Mouse (Mus musculus): Measurements from ENCODE around the gene Sec23a. TPM values are rescaled to one million over a fixed set of nuclear protein-coding genes. Genes with fewer than 3 reads are reported as not detected.

The Sec23a gene
- polyA plus RNA-seq, 1 experiment from 2014 or later: 29.0 TPM

- ATAC-seq (no peak), DNase-seq (ENCODE audit: low spot score) (no peak)
- H3K4me2 ChIP-seq (replicated peaks; ENCODE audit: low read depth, low read length): no peak overlapping the region
- no peak for TF ChIP-seq EP300 (IDR thresholded peaks at IDR 0.05)
- no peak for TF ChIP-seq CTCF (IDR thresholded peaks at IDR 0.05)
- H3K27ac ChIP-seq (ENCODE audit: low read length): no peak overlapping the region
- H3K4me3 ChIP-seq (ENCODE audit: low read depth, low read length): no peak overlapping the region
- H3K36me3 ChIP-seq (ENCODE audit: insufficient read depth, low read length): peaks cover 17% of the 10 kb centered on the region; the same call in 1 of the 2 replicates
- no peaks in the 10 kb centered on the region for H3K27me3 ChIP-seq (replicated peaks; ENCODE audit: insufficient read depth, low read length)
- WGBS: 81% methylated on average over 1 of the region's 1 CpGs
- H3K4me1 ChIP-seq (ENCODE audit: insufficient read depth, low read depth, low read length): no peaks in the 10 kb centered on the region
- H3K9me3 ChIP-seq (ENCODE audit: low read length): no peaks in the 10 kb centered on the region
- H3K9ac ChIP-seq (replicated peaks; ENCODE audit: low read depth): no peak overlapping the region
Measured at GRCm38 (mm10) chr12:58960844-58961243, 51.0 kb downstream of the Sec23a start.

- ATAC-seq: peak; percentile 37; the same call in 1 of the 2 replicates
- TF ChIP-seq CTCF (IDR thresholded peaks at IDR 0.05) (no peak), EP300 (IDR thresholded peaks at IDR 0.05) (no peak)
- no peak for DNase-seq (ENCODE audit: low spot score)
- Histone ChIP-seq H3K4me3 (ENCODE audit: low read depth, low read length) (no peak overlapping the region), H3K36me3 (ENCODE audit: insufficient read depth, low read length) (peaks cover 5% of the 10 kb centered on the region; the same call in 1 of the 2 replicates), H3K4me1 (ENCODE audit: insufficient read depth, low read depth, low read length) (no peaks in the 10 kb centered on the region), H3K4me2 (replicated peaks; ENCODE audit: low read depth, low read length) (no peak overlapping the region), H3K27me3 (replicated peaks; ENCODE audit: insufficient read depth, low read length) (no peaks in the 10 kb centered on the region), H3K9me3 (ENCODE audit: low read length) (no peaks in the 10 kb centered on the region), H3K9ac (replicated peaks; ENCODE audit: low read depth) (no peak overlapping the region), H3K27ac (ENCODE audit: low read length) (no peak overlapping the region)
- 34% methylated on average over 7 of the region's 7 CpGs for WGBS
Measured at GRCm38 (mm10) chr12:58956624-58957023, 55.2 kb downstream of the Sec23a start.

GRCm38 (mm10) chr12:58956162-58956561 lies 55.7 kb downstream of the Sec23a start:
- DNase-seq (ENCODE audit: low spot score): no peak
- no peak overlapping the region for H3K9ac ChIP-seq (replicated peaks; ENCODE audit: low read depth)
- no peak overlapping the region for H3K4me2 ChIP-seq (replicated peaks; ENCODE audit: low read depth, low read length)
- TF ChIP-seq CTCF (IDR thresholded peaks at IDR 0.05) (no peak), EP300 (IDR thresholded peaks at IDR 0.05) (no peak)
- H3K36me3 ChIP-seq (ENCODE audit: insufficient read depth, low read length): peaks cover 5% of the 10 kb centered on the region; the same call in 1 of the 2 replicates
- H3K27me3 ChIP-seq (replicated peaks; ENCODE audit: insufficient read depth, low read length): no peaks in the 10 kb centered on the region
- ATAC-seq: no peak
- H3K27ac ChIP-seq (ENCODE audit: low read length): no peak overlapping the region
- H3K4me3 ChIP-seq (ENCODE audit: low read depth, low read length): no peak overlapping the region
- WGBS: 58% methylated on average over 7 of the region's 7 CpGs
- H3K4me1 ChIP-seq (ENCODE audit: insufficient read depth, low read depth, low read length): no peaks in the 10 kb centered on the region
- H3K9me3 ChIP-seq (ENCODE audit: low read length): no peaks in the 10 kb centered on the region

- no peak overlapping the region for H3K27ac ChIP-seq (ENCODE audit: low read length)
- no peak for ATAC-seq
- H3K4me3 ChIP-seq (ENCODE audit: low read depth, low read length): no peak overlapping the region
- no peaks in the 10 kb centered on the region for H3K36me3 ChIP-seq (ENCODE audit: insufficient read depth, low read length)
- no peak overlapping the region for H3K9ac ChIP-seq (replicated peaks; ENCODE audit: low read depth)
- no peak for DNase-seq (ENCODE audit: low spot score)
- H3K4me1 ChIP-seq (ENCODE audit: insufficient read depth, low read depth, low read length): no peaks in the 10 kb centered on the region
- no peaks in the 10 kb centered on the region for H3K9me3 ChIP-seq (ENCODE audit: low read length)
- WGBS: 80% methylated on average over 6 of the region's 6 CpGs
- H3K27me3 ChIP-seq (replicated peaks; ENCODE audit: insufficient read depth, low read length): no peaks in the 10 kb centered on the region
- TF ChIP-seq CTCF (IDR thresholded peaks at IDR 0.05) (no peak), EP300 (IDR thresholded peaks at IDR 0.05) (no peak)
- H3K4me2 ChIP-seq (replicated peaks; ENCODE audit: low read depth, low read length): no peak overlapping the region
Measured at GRCm38 (mm10) chr12:58947879-58948278, 63.9 kb downstream of the Sec23a start.

- Histone ChIP-seq H3K9me3 (ENCODE audit: low read length) (no peaks in the 10 kb centered on the region), H3K4me2 (replicated peaks; ENCODE audit: low read depth, low read length) (no peak overlapping the region), H3K27me3 (replicated peaks; ENCODE audit: insufficient read depth, low read length) (no peaks in the 10 kb centered on the region), H3K27ac (ENCODE audit: low read length) (no peak overlapping the region), H3K9ac (replicated peaks; ENCODE audit: low read depth) (no peak overlapping the region), H3K4me1 (ENCODE audit: insufficient read depth, low read depth, low read length) (no peaks in the 10 kb centered on the region), H3K4me3 (ENCODE audit: low read depth, low read length) (no peak overlapping the region), H3K36me3 (ENCODE audit: insufficient read depth, low read length) (no peaks in the 10 kb centered on the region)
- TF ChIP-seq CTCF (IDR thresholded peaks at IDR 0.05): peak; percentile 86
- TF ChIP-seq EP300 (IDR thresholded peaks at IDR 0.05): no peak
- no peak for ATAC-seq
- DNase-seq (ENCODE audit: low spot score): peak; percentile 54
- 15% methylated on average over 4 of the region's 4 CpGs for WGBS
Measured at GRCm38 (mm10) chr12:58947231-58947630, 64.6 kb downstream of the Sec23a start.

- Histone ChIP-seq H3K27me3 (replicated peaks; ENCODE audit: insufficient read depth, low read length) (no peaks in the 10 kb centered on the region), H3K4me2 (replicated peaks; ENCODE audit: low read depth, low read length) (no peak overlapping the region), H3K27ac (ENCODE audit: low read length) (no peak overlapping the region), H3K36me3 (ENCODE audit: insufficient read depth, low read length) (no peaks in the 10 kb centered on the region), H3K4me1 (ENCODE audit: insufficient read depth, low read depth, low read length) (no peaks in the 10 kb centered on the region), H3K4me3 (ENCODE audit: low read depth, low read length) (no peak overlapping the region), H3K9me3 (ENCODE audit: low read length) (no peaks in the 10 kb centered on the region), H3K9ac (replicated peaks; ENCODE audit: low read depth) (no peak overlapping the region)
- TF ChIP-seq EP300 (IDR thresholded peaks at IDR 0.05): no peak
- no peak for DNase-seq (ENCODE audit: low spot score)
- no peak for ATAC-seq
- WGBS: 74% methylated on average over 4 of the region's 4 CpGs
Measured at GRCm38 (mm10) chr12:58942544-58942943, 69.3 kb downstream of the Sec23a start.

GRCm38 (mm10) chr12:58934580-58934979 lies 77.2 kb downstream of the Sec23a start:
- WGBS: 26% methylated on average over 4 of the region's 4 CpGs
- Histone ChIP-seq H3K27me3 (replicated peaks; ENCODE audit: insufficient read depth, low read length) (no peaks in the 10 kb centered on the region), H3K9ac (replicated peaks; ENCODE audit: low read depth) (no peak overlapping the region), H3K4me1 (ENCODE audit: insufficient read depth, low read depth, low read length) (no peaks in the 10 kb centered on the region), H3K4me3 (ENCODE audit: low read depth, low read length) (no peak overlapping the region), H3K27ac (ENCODE audit: low read length) (no peak overlapping the region), H3K9me3 (ENCODE audit: low read length) (no peaks in the 10 kb centered on the region), H3K36me3 (ENCODE audit: insufficient read depth, low read length) (no peaks in the 10 kb centered on the region), H3K4me2 (replicated peaks; ENCODE audit: low read depth, low read length) (no peak overlapping the region)
- ATAC-seq: no peak
- no peak for DNase-seq (ENCODE audit: low spot score)
- TF ChIP-seq EP300 (IDR thresholded peaks at IDR 0.05) (no peak), CTCF (IDR thresholded peaks at IDR 0.05) (no peak)
